In genomic region chr17:63270513-63270912, GRCm38 (mm10) we compare ENCODE assay signal across 21 mouse cellular contexts.
"Had no signal": no experiment of that assay in that cellular context is flagged by ENCODE, and none has a peak within 500 bp of the region (broad histone marks: within the 10 kb centered on the region; RNA-seq: fewer than 3 reads in every experiment).

No protein-coding gene starts in this region.

- H3K27me3 ChIP-seq: intestine, embryonic 15.5 days; kidney, embryonic 15.5 days; limb, embryonic 12.5 days; limb, embryonic 15.5 days; midbrain, embryonic 12.5 days; neural tube, embryonic 13.5 days had no signal

- H3K4me2 ChIP-seq: intestine, embryonic 15.5 days; kidney, embryonic 15.5 days; limb, embryonic 12.5 days; limb, embryonic 15.5 days; liver, embryonic 11.5 days; lung, embryonic 14.5 days; midbrain, embryonic 12.5 days; neural tube, embryonic 13.5 days had no signal

- H3K27ac ChIP-seq: intestine, embryonic 15.5 days; kidney, embryonic 15.5 days; limb, embryonic 12.5 days; limb, embryonic 15.5 days; liver, embryonic 14.5 days; macrophage; midbrain, embryonic 12.5 days; neural tube, embryonic 13.5 days had no signal

- ATAC-seq: intestine, embryonic 15.5 days; liver, postnatal 0 days; lung, postnatal 0 days; midbrain, embryonic 16.5 days had no signal

- H3K4me1 ChIP-seq: intestine, embryonic 15.5 days; kidney, embryonic 15.5 days had no signal

- H3K4me3 ChIP-seq: intestine, embryonic 15.5 days; kidney, embryonic 15.5 days; limb, embryonic 12.5 days; limb, embryonic 15.5 days; midbrain, embryonic 12.5 days; myocyte; neural tube, embryonic 13.5 days had no signal

- H3K36me3 ChIP-seq: intestine, embryonic 15.5 days; kidney, embryonic 15.5 days; limb, embryonic 12.5 days; limb, embryonic 15.5 days; midbrain, embryonic 12.5 days; neural tube, embryonic 13.5 days had no signal

- DNase-seq: kidney, adult 11 months; kidney, adult 8-10 months; kidney, postnatal 10 days; kidney, postnatal 36 days; liver, postnatal 0 days; lung, embryonic 14.5 days; retina, postnatal 1 day; right cerebral cortex, postnatal 14 days; thymus, postnatal 25 days had no signal

- H3K9ac ChIP-seq: intestine, embryonic 15.5 days; kidney, embryonic 15.5 days; limb, embryonic 12.5 days; limb, embryonic 15.5 days; liver, embryonic 14.5 days; liver, postnatal 0 days; lung, embryonic 14.5 days; midbrain, embryonic 12.5 days; neural tube, embryonic 13.5 days had no signal

- H3K9me3 ChIP-seq: intestine, embryonic 15.5 days; kidney, embryonic 15.5 days; limb, embryonic 12.5 days; limb, embryonic 15.5 days; midbrain, embryonic 12.5 days; neural tube, embryonic 13.5 days had no signal
